In the genomic region with DNA sequence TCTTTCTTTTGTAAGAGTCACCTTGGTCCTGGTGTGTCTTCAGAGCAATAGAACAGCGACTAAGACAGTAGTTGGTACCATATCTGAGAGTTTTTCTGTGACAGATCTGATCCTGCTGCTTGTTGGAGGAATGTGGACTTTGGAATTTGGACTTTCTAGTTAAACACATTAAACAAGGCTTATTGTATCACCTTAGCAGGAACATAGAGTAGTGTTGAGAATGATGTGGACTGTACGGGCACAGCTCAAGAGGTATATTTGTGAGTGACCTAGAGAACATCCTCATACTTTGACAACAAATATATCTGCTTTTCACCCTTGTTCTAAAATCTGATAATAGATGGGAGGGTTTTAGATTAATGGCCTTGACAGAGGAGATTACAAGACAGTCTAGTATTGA, we compare ENCODE assay signal across 34 mouse cellular contexts.
"Had no signal": no experiment of that assay in that cellular context is flagged by ENCODE, and none has a peak within 500 bp of the region (broad histone marks: within the 10 kb centered on the region; RNA-seq: fewer than 3 reads in every experiment).

No protein-coding gene starts in this region.

- H3K4me2 ChIP-seq: heart, embryonic 11.5 days; heart, embryonic 12.5 days; heart, embryonic 13.5 days; heart, embryonic 15.5 days; hindbrain, embryonic 12.5 days; hindbrain, embryonic 13.5 days; hindbrain, embryonic 14.5 days; hindbrain, embryonic 15.5 days; kidney, embryonic 15.5 days had no signal

- H3K9ac ChIP-seq: heart, embryonic 12.5 days; heart, embryonic 13.5 days; heart, embryonic 15.5 days; hindbrain, embryonic 12.5 days; hindbrain, embryonic 13.5 days; hindbrain, embryonic 14.5 days; hindbrain, embryonic 15.5 days; kidney, embryonic 15.5 days had no signal

- H3K27ac ChIP-seq: heart, adult 2 months; heart, embryonic 10.5 days; heart, embryonic 13.5 days; heart, embryonic 15.5 days; hindbrain, embryonic 10.5 days; hindbrain, embryonic 12.5 days; hindbrain, embryonic 13.5 days; hindbrain, embryonic 14.5 days; hindbrain, embryonic 15.5 days; hindbrain, postnatal 0 days; kidney, embryonic 15.5 days; kidney, postnatal 0 days; layer of hippocampus, adult 2 months had no signal

- H3K36me3 ChIP-seq: heart, embryonic 10.5 days; heart, embryonic 12.5 days; heart, embryonic 13.5 days; heart, embryonic 15.5 days; hindbrain, embryonic 10.5 days; hindbrain, embryonic 12.5 days; hindbrain, embryonic 13.5 days; hindbrain, embryonic 15.5 days; kidney, embryonic 15.5 days had no signal

- H3K9me3 ChIP-seq: heart, embryonic 10.5 days; heart, embryonic 12.5 days; heart, embryonic 15.5 days; hindbrain, embryonic 10.5 days; hindbrain, embryonic 13.5 days; hindbrain, embryonic 15.5 days; kidney, embryonic 15.5 days had no signal

- H3K4me1 ChIP-seq: heart, embryonic 10.5 days; heart, embryonic 12.5 days; heart, embryonic 13.5 days; heart, embryonic 15.5 days; hindbrain, embryonic 10.5 days; hindbrain, embryonic 12.5 days; hindbrain, embryonic 13.5 days; hindbrain, embryonic 15.5 days; kidney, embryonic 15.5 days had no signal

- ATAC-seq: hindbrain, embryonic 16.5 days; hindbrain, postnatal 0 days; inflammation-experienced regulatory T-cells, adult 6 months; intestine, postnatal 0 days had no signal

- H3K4me3 ChIP-seq: heart, adult 2 months; heart, embryonic 10.5 days; heart, embryonic 12.5 days; heart, embryonic 13.5 days; heart, embryonic 15.5 days; hindbrain, embryonic 10.5 days; hindbrain, embryonic 12.5 days; hindbrain, embryonic 13.5 days; hindbrain, embryonic 15.5 days; kidney, embryonic 15.5 days; layer of hippocampus, adult 2 months had no signal

- DNase-seq: heart, adult 2 months; heart, postnatal 10 days; heart, postnatal 14 days; heart, postnatal 36 days; heart, postnatal 4 days; kidney, adult 11 months; kidney, adult 18-20 months; kidney, adult 2 months; kidney, adult 8-10 months; kidney, adult 9 months; kidney, postnatal 10 days; kidney, postnatal 14 days; kidney, postnatal 25 days; kidney, postnatal 36 days; kidney, postnatal 4 days; layer of hippocampus, adult 9-11 months; layer of hippocampus, postnatal 36 days had no signal

- H3K27me3 ChIP-seq: heart, embryonic 12.5 days; heart, embryonic 13.5 days; heart, embryonic 15.5 days; hindbrain, embryonic 12.5 days; hindbrain, embryonic 13.5 days; hindbrain, embryonic 15.5 days; kidney, embryonic 15.5 days had no signal
